Mouse (Mus musculus): ENCODE data around the gene Gm4969. TPM values are rescaled to one million over a fixed set of nuclear protein-coding genes. Genes with fewer than 3 reads are reported as not detected.

Gm4969 gene
- polyA plus RNA-seq, 1 experiment from 2014 or later: 2.0 TPM

- 48% methylated on average over 14 of the region's 14 CpGs for WGBS
- Histone ChIP-seq H3K36me3 (ENCODE audit: insufficient read depth, low read length) (no peaks in the 10 kb centered on the region), H3K9me3 (replicated peaks; ENCODE audit: low read length) (no peaks in the 10 kb centered on the region), H3K4me1 (replicated peaks; ENCODE audit: insufficient read depth, low read length) (no peaks in the 10 kb centered on the region), H3K27me3 (ENCODE audit: insufficient read depth, low read length) (peaks cover 19% of the 10 kb centered on the region; the same call in 1 of the 2 replicates), H3K9ac (ENCODE audit: low read depth, low read length) (no peak overlapping the region), H3K4me3 (replicated peaks; ENCODE audit: low read depth, low read length) (no peak overlapping the region), H3K27ac (no peak overlapping the region), H3K4me2 (ENCODE audit: low read length) (no peak overlapping the region)
- ATAC-seq (replicated peaks; ENCODE audit: low FRiP score, low read depth) (no peak), DNase-seq (ENCODE audit: low spot score) (no peak)
- no peak for TF ChIP-seq CTCF (IDR thresholded peaks at IDR 0.05; ENCODE audit: low read depth)
These were observed 51.1 kb downstream of the Gm4969 start for GRCm38 (mm10) chr7:19067063-19067462.

GRCm38 (mm10) chr7:19065896-19066295 lies 52.3 kb downstream of the Gm4969 start:
- Histone ChIP-seq H3K4me2 (ENCODE audit: low read length) (0 out of 2 replicates have a peak overlapping the region, but pooled peaks have one; percentile 21), H3K4me3 (replicated peaks; ENCODE audit: low read depth, low read length) (0 out of 2 replicates have a peak overlapping the region, but pooled peaks have one; percentile 9), H3K9ac (ENCODE audit: low read depth, low read length) (no peak overlapping the region), H3K27me3 (ENCODE audit: insufficient read depth, low read length) (peaks cover 19% of the 10 kb centered on the region; the same call in 1 of the 2 replicates), H3K9me3 (replicated peaks; ENCODE audit: low read length) (no peaks in the 10 kb centered on the region), H3K4me1 (replicated peaks; ENCODE audit: insufficient read depth, low read length) (no peaks in the 10 kb centered on the region), H3K27ac (no peak overlapping the region), H3K36me3 (ENCODE audit: insufficient read depth, low read length) (no peaks in the 10 kb centered on the region)
- DNase-seq (ENCODE audit: low spot score) (no peak), ATAC-seq (replicated peaks; ENCODE audit: low FRiP score, low read depth) (0 out of 2 replicates have a peak, but pooled peaks have one; percentile 23)
- TF ChIP-seq CTCF (IDR thresholded peaks at IDR 0.05; ENCODE audit: low read depth): no peak
- WGBS: 59% methylated on average over 13 of the region's 13 CpGs

GRCm38 (mm10) chr7:19057405-19057804 lies 60.8 kb downstream of the Gm4969 start:
- 86% methylated on average over 10 of the region's 10 CpGs for WGBS
- H3K27me3 ChIP-seq (ENCODE audit: insufficient read depth, low read length): no peaks in the 10 kb centered on the region
- no peak overlapping the region for H3K27ac ChIP-seq
- no peak for ATAC-seq (replicated peaks; ENCODE audit: low FRiP score, low read depth)
- no peak for TF ChIP-seq CTCF (IDR thresholded peaks at IDR 0.05; ENCODE audit: low read depth)
- H3K4me2 ChIP-seq (ENCODE audit: low read length): no peak overlapping the region
- peaks cover 3% of the 10 kb centered on the region; the same call in 1 of the 2 replicates for H3K36me3 ChIP-seq (ENCODE audit: insufficient read depth, low read length)
- H3K9ac ChIP-seq (ENCODE audit: low read depth, low read length): no peak overlapping the region
- no peak overlapping the region for H3K4me3 ChIP-seq (replicated peaks; ENCODE audit: low read depth, low read length)
- no peaks in the 10 kb centered on the region for H3K4me1 ChIP-seq (replicated peaks; ENCODE audit: insufficient read depth, low read length)
- DNase-seq (ENCODE audit: low spot score): no peak
- no peaks in the 10 kb centered on the region for H3K9me3 ChIP-seq (replicated peaks; ENCODE audit: low read length)

GRCm38 (mm10) chr7:19055108-19055507 lies 63.1 kb downstream of the Gm4969 start:
- H3K36me3 ChIP-seq (ENCODE audit: insufficient read depth, low read length): peaks cover 16% of the 10 kb centered on the region
- no peaks in the 10 kb centered on the region for H3K4me1 ChIP-seq (replicated peaks; ENCODE audit: insufficient read depth, low read length)
- DNase-seq (ENCODE audit: low spot score) (no peak), ATAC-seq (replicated peaks; ENCODE audit: low FRiP score, low read depth) (no peak)
- no peak for TF ChIP-seq CTCF (IDR thresholded peaks at IDR 0.05; ENCODE audit: low read depth)
- H3K4me2 ChIP-seq (ENCODE audit: low read length): no peak overlapping the region
- H3K9ac ChIP-seq (ENCODE audit: low read depth, low read length): no peak overlapping the region
- no peaks in the 10 kb centered on the region for H3K27me3 ChIP-seq (ENCODE audit: insufficient read depth, low read length)
- no peaks in the 10 kb centered on the region for H3K9me3 ChIP-seq (replicated peaks; ENCODE audit: low read length)
- H3K4me3 ChIP-seq (replicated peaks; ENCODE audit: low read depth, low read length): no peak overlapping the region
- H3K27ac ChIP-seq: no peak overlapping the region
- WGBS: 90% methylated on average over 8 of the region's 8 CpGs

GRCm38 (mm10) chr7:19054777-19055076 lies 63.4 kb downstream of the Gm4969 start:
- no peak for TF ChIP-seq CTCF (IDR thresholded peaks at IDR 0.05; ENCODE audit: low read depth)
- 70% methylated on average over 9 of the region's 9 CpGs for WGBS
- Histone ChIP-seq H3K36me3 (ENCODE audit: insufficient read depth, low read length) (peaks cover 19% of the 10 kb centered on the region), H3K27me3 (ENCODE audit: insufficient read depth, low read length) (no peaks in the 10 kb centered on the region), H3K4me2 (ENCODE audit: low read length) (no peak overlapping the region), H3K4me1 (replicated peaks; ENCODE audit: insufficient read depth, low read length) (no peaks in the 10 kb centered on the region), H3K9me3 (replicated peaks; ENCODE audit: low read length) (no peaks in the 10 kb centered on the region), H3K4me3 (replicated peaks; ENCODE audit: low read depth, low read length) (no peak overlapping the region), H3K9ac (ENCODE audit: low read depth, low read length) (no peak overlapping the region), H3K27ac (no peak overlapping the region)
- ATAC-seq (replicated peaks; ENCODE audit: low FRiP score, low read depth) (peak; percentile 22; the same call in 1 of the 2 replicates), DNase-seq (ENCODE audit: low spot score) (no peak)

GRCm38 (mm10) chr7:19054047-19054776 lies 64.0 kb downstream of the Gm4969 start, which contains the start of gene Rsph6a:
Rsph6a (plus strand) TSS chr7:19054690.
- H3K27me3 ChIP-seq (ENCODE audit: insufficient read depth, low read length): no peaks in the 10 kb centered on the region
- peak within 1 kb of the TSS; percentile 16; the same call in 1 of the 2 replicates for H3K4me2 ChIP-seq (ENCODE audit: low read length)
- ATAC-seq (replicated peaks; ENCODE audit: low FRiP score, low read depth) (peak; percentile 41), DNase-seq (ENCODE audit: low spot score) (peak; percentile 76)
- H3K36me3 ChIP-seq (ENCODE audit: insufficient read depth, low read length): peaks cover 24% of the 10 kb centered on the region
- H3K9me3 ChIP-seq (replicated peaks; ENCODE audit: low read length): no peaks in the 10 kb centered on the region
- no peaks in the 10 kb centered on the region for H3K4me1 ChIP-seq (replicated peaks; ENCODE audit: insufficient read depth, low read length)
- 29% methylated on average over 32 of the region's 33 CpGs for WGBS
- peak; percentile 75 for TF ChIP-seq CTCF (IDR thresholded peaks at IDR 0.05; ENCODE audit: low read depth)
- no peak within 1 kb of the TSS for H3K27ac ChIP-seq
- no peak within 1 kb of the TSS for H3K9ac ChIP-seq (ENCODE audit: low read depth, low read length)
- no peak within 1 kb of the TSS for H3K4me3 ChIP-seq (replicated peaks; ENCODE audit: low read depth, low read length)
